Mouse (Mus musculus): Measurements from ENCODE around the gene Otud7a. TPM values are rescaled to one million over a fixed set of nuclear protein-coding genes. Genes with fewer than 3 reads are reported as not detected.

Gene Otud7a
- polyA plus RNA-seq, 1 experiment: 0.82 TPM

DNA sequence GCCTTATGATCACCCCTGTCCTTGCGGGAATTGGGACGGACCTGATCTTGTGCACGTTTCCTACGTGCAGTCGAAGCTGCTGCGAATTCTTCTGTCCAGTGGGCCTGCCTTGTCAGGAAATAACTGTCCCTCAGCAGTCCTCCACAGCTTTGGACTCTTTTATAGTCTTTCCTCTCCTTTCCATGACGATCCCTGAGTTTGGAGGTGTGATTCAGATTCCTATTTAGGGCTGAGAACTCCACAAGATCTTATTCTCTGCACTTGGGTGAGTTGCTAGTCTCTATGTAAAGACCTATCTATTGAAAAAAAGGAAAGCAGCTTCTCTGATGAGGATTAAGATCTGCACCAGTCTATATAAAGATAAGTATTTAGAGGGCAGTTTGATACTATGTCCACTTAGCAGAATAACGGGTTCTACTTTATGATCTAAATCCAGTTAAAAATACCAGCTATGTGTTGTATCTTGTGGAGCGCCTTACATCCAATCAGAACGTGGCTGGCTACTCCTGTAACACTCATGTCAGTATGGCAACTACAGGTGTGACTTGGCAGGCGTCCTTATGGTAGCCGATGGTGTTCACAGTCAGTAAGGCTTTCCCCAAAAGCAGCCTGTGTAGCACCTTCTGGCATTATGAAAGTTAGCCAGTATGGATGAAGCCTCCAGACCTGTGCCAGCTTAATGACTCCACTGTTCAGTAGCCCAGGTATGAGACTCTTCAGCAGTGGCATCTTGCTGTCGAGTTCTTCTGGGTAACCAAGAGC lies 274.8 kb downstream of the Otud7a start:
- Histone ChIP-seq H3K36me3 (ENCODE audit: control insufficient read depth, insufficient read depth) (no peaks in the 10 kb centered on the region), H3K27me3 (ENCODE audit: control insufficient read depth, insufficient read depth, insufficient read length) (no peaks in the 10 kb centered on the region), H3K4me2 (ENCODE audit: low read depth) (no peak overlapping the region), H3ac (ENCODE audit: control insufficient read depth, insufficient read length) (no peak overlapping the region), H3K79me2 (ENCODE audit: control insufficient read depth, insufficient read depth) (no peaks in the 10 kb centered on the region), H3K4me3 (no peak overlapping the region)
- TF ChIP-seq POLR2A (IDR thresholded peaks at IDR 0.05; ENCODE audit: insufficient read length, low read depth) (no peak), REST (IDR thresholded peaks at IDR 0.05; ENCODE audit: insufficient read depth, insufficient read length) (no peak), E2F4 (IDR thresholded peaks at IDR 0.05; ENCODE audit: insufficient read depth) (no peak), TCF3 (IDR thresholded peaks at IDR 0.05; ENCODE audit: insufficient read length, low read depth) (no peak), POLR2AphosphoS2 (IDR thresholded peaks at IDR 0.05; ENCODE audit: insufficient read length, low read depth) (no peak), MYOD1 (IDR thresholded peaks at IDR 0.05; ENCODE audit: control insufficient read depth in 1 of 3, insufficient read length in 2 of 3, low read depth in 2 of 3) (no peak), CEBPB (IDR thresholded peaks at IDR 0.05; ENCODE audit: insufficient read depth, poor library complexity, severe bottlenecking) (no peak), MYOG (IDR thresholded peaks at IDR 0.05; ENCODE audit: control insufficient read depth in 1 of 3, insufficient read depth in 1 of 3, insufficient read length in 2 of 3, low read depth in 2 of 3) (no peak)

DNA sequence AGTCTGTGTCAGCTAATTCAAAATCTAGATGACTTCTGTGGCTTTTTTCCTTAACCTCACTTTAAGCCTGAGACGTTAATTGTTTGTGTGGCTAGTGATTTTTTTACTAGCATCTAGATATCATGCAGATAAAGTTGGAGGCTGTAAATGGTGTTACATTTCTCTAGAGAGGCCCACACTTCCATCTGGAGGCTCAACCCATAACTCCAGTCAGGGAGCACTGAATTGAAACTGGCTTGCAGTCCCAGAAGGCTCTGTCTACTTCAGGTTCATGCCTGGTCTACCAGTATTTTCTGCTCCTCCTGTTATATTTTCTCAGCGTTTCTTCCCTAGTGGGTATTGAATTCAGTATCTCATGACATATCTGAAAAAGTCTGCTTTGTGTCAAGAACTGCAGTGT lies 276.1 kb downstream of the Otud7a start:
- H3K36me3 ChIP-seq (ENCODE audit: control insufficient read depth, insufficient read depth): no peaks in the 10 kb centered on the region
- H3K4me3 ChIP-seq: no peak overlapping the region
- TF ChIP-seq E2F4 (IDR thresholded peaks at IDR 0.05; ENCODE audit: insufficient read depth) (no peak), REST (IDR thresholded peaks at IDR 0.05; ENCODE audit: insufficient read depth, insufficient read length) (no peak), POLR2AphosphoS2 (IDR thresholded peaks at IDR 0.05; ENCODE audit: insufficient read length, low read depth) (no peak), POLR2A (IDR thresholded peaks at IDR 0.05; ENCODE audit: insufficient read length, low read depth) (no peak), TCF3 (IDR thresholded peaks at IDR 0.05; ENCODE audit: insufficient read length, low read depth) (no peak), SRF (IDR thresholded peaks at IDR 0.05; ENCODE audit: control insufficient read depth, insufficient read length, low read depth) (no peak), MAX (IDR thresholded peaks at IDR 0.05; ENCODE audit: low read depth) (no peak), MYOD1 (IDR thresholded peaks at IDR 0.05; ENCODE audit: control insufficient read depth in 1 of 3, insufficient read length in 2 of 3, low read depth in 2 of 3) (no peak), TCF12 (IDR thresholded peaks at IDR 0.05; ENCODE audit: insufficient read depth, poor library complexity, severe bottlenecking) (no peak), CEBPB (IDR thresholded peaks at IDR 0.05; ENCODE audit: insufficient read depth, poor library complexity, severe bottlenecking) (no peak), MYOG (IDR thresholded peaks at IDR 0.05; ENCODE audit: control insufficient read depth in 1 of 3, insufficient read depth in 1 of 3, insufficient read length in 2 of 3, low read depth in 2 of 3) (no peak), USF1 (IDR thresholded peaks at IDR 0.05; ENCODE audit: low read depth) (no peak)
- no peak overlapping the region for H3K4me2 ChIP-seq (ENCODE audit: low read depth)
- no peaks in the 10 kb centered on the region for H3K27me3 ChIP-seq (ENCODE audit: control insufficient read depth, insufficient read depth, insufficient read length)
- no peak overlapping the region for H3ac ChIP-seq (ENCODE audit: control insufficient read depth, insufficient read length)
- H3K79me2 ChIP-seq (ENCODE audit: control insufficient read depth, insufficient read depth): no peaks in the 10 kb centered on the region

DNA sequence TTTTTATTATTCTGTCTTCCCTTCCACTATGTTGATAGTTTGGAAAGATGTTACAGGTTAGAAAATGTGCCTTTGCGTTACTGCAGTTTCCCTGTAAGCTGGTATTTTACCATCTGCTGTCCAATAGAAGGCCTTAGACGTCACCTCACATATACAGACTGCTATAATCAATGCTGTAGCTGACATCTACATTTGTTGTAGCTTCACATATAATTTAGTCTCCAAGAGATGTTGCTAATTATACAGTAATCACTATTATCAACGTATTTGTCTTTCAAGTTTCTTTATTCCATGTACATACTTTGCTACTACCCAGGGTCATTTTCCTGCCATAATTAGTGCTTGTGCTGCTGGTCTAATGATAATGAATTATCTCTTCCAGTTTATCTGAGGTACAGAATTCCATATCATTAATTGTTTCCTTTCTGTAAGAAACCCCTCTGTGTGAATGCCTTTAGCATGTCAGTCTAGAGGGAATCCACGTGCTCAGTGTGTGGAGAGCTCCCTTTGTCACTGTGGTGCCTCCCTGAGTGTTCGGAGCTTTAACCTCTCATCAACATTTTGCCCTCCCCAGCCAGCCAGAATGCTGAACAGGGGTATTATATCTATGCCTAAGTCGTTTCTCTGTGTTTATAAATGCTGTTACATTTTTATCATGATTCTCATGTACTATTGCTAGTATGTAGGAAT lies 280.6 kb downstream of the Otud7a start:
- Histone ChIP-seq H3K36me3 (ENCODE audit: control insufficient read depth, insufficient read depth) (no peaks in the 10 kb centered on the region), H3K4me3 (no peak overlapping the region), H3K4me2 (ENCODE audit: low read depth) (no peak overlapping the region), H3K79me2 (ENCODE audit: control insufficient read depth, insufficient read depth) (no peaks in the 10 kb centered on the region), H3ac (ENCODE audit: control insufficient read depth, insufficient read length) (no peak overlapping the region), H3K27me3 (ENCODE audit: control insufficient read depth, insufficient read depth, insufficient read length) (no peaks in the 10 kb centered on the region)
- TF ChIP-seq TCF3 (IDR thresholded peaks at IDR 0.05; ENCODE audit: insufficient read length, low read depth) (no peak), POLR2AphosphoS2 (IDR thresholded peaks at IDR 0.05; ENCODE audit: insufficient read length, low read depth) (no peak), MYOD1 (IDR thresholded peaks at IDR 0.05; ENCODE audit: control insufficient read depth in 1 of 3, insufficient read length in 2 of 3, low read depth in 2 of 3) (no peak), MYOG (IDR thresholded peaks at IDR 0.05; ENCODE audit: control insufficient read depth in 1 of 3, insufficient read depth in 1 of 3, insufficient read length in 2 of 3, low read depth in 2 of 3) (no peak), REST (IDR thresholded peaks at IDR 0.05; ENCODE audit: insufficient read depth, insufficient read length) (no peak), TCF12 (IDR thresholded peaks at IDR 0.05; ENCODE audit: insufficient read depth, poor library complexity, severe bottlenecking) (no peak), E2F4 (IDR thresholded peaks at IDR 0.05; ENCODE audit: insufficient read depth) (no peak), CEBPB (IDR thresholded peaks at IDR 0.05; ENCODE audit: insufficient read depth, poor library complexity, severe bottlenecking) (no peak), POLR2A (IDR thresholded peaks at IDR 0.05; ENCODE audit: insufficient read length, low read depth) (no peak), SRF (IDR thresholded peaks at IDR 0.05; ENCODE audit: control insufficient read depth, insufficient read length, low read depth) (no peak), MAX (IDR thresholded peaks at IDR 0.05; ENCODE audit: low read depth) (no peak), USF1 (IDR thresholded peaks at IDR 0.05; ENCODE audit: low read depth) (no peak)

DNA sequence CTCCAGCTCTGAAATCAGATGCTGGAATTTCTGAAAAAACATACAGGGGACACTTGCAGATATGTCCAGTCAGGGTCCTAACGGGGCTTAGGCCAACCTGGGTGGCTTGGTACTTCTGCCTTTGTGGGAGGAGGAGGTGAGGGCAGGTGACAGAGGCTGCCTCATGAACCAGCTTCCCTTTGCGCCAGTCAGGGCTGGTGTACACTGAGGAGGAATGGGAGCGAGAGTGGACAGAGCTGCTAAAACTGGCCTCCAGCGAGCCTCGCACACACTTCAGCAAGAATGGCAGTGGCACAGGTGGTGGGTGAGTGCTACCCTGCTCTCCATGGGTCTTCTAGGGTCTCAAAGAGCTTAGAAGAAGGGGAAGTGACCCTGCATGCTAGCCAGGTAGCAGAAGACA lies 285.1 kb downstream of the Otud7a start:
- Histone ChIP-seq H3K27me3 (ENCODE audit: control insufficient read depth, insufficient read depth, insufficient read length) (no peaks in the 10 kb centered on the region), H3ac (ENCODE audit: control insufficient read depth, insufficient read length) (no peak overlapping the region), H3K4me3 (no peak overlapping the region), H3K79me2 (ENCODE audit: control insufficient read depth, insufficient read depth) (no peaks in the 10 kb centered on the region), H3K4me2 (ENCODE audit: low read depth) (peak overlapping the region; percentile 12), H3K36me3 (ENCODE audit: control insufficient read depth, insufficient read depth) (no peaks in the 10 kb centered on the region)
- TF ChIP-seq MYOG (IDR thresholded peaks at IDR 0.05; ENCODE audit: control insufficient read depth in 1 of 3, insufficient read depth in 1 of 3, insufficient read length in 2 of 3, low read depth in 2 of 3) (no peak), TCF12 (IDR thresholded peaks at IDR 0.05; ENCODE audit: insufficient read depth, poor library complexity, severe bottlenecking) (no peak), MAX (IDR thresholded peaks at IDR 0.05; ENCODE audit: low read depth) (no peak), TCF3 (IDR thresholded peaks at IDR 0.05; ENCODE audit: insufficient read length, low read depth) (no peak), REST (IDR thresholded peaks at IDR 0.05; ENCODE audit: insufficient read depth, insufficient read length) (no peak), POLR2AphosphoS2 (IDR thresholded peaks at IDR 0.05; ENCODE audit: insufficient read length, low read depth) (no peak), MYOD1 (IDR thresholded peaks at IDR 0.05; ENCODE audit: control insufficient read depth in 1 of 3, insufficient read length in 2 of 3, low read depth in 2 of 3) (no peak)

Measured in myocyte (in vitro differentiated cells).